8 mouse cellular contexts compared by ENCODE assay signal in the genomic region with DNA sequence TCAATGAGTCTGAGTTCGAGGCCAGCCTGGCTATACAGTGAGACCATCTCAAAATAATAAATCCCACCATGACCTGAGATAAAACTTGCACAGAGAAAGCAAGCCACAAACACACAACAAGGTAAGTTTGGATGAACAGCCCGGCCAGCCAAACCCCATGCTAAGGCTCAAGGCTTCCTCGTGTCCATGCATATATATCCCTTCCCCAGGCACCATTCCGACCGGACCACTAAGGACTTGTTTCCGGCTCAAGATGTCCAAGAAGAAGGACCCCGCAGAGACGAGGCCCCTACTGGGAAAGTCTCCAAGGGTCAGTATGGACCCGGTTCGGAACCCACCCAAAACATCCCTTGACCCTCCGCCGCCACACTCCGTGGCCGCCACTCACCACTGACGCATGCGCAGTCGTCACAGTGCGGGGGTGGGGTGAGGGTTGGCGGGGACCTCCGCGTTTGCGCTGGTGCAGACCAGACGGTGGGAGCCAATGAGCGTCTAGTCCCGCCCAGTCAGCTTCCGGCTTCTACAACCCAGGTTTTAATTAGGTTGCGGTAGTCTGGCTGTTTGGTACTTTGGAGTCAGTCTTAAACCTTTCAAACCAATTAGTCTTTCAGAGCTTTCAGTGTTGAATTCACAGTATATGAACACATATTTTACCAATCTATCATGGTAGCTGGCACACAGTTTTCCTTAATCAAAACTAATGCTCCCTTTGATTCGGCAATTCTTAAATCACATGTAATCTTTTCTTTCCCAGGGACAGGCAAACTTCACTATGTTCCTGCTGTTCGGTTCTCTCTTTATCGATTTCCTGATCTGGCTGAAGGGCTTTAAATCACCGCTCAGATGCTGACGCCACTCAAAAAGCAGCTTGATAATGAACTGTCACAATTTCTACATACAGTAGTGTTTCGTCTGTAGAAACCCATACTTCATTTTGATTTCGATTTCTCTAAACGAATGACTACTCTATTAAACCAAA. TPM values are rescaled to one million over a fixed set of nuclear protein-coding genes. Genes with fewer than 3 reads are reported as not detected.
A peak's percentile ranks its signal among the peaks of the same experiment; 100 is the strongest.
DNase-seq lines count a peak whose midpoint lies in the region; ATAC-seq and TF ChIP-seq lines count a peak whose summit lies in the region.

A gene (minus strand): TSS at position 458 of the 979 bp plus-strand sequence.

- H3K9ac ChIP-seq in forebrain, embryonic 12.5 days: peak within 1 kb of the TSS; percentile 61
- peak within 1 kb of the TSS; percentile 74 for H3K9ac ChIP-seq in heart, postnatal 0 days (replicated peaks; ENCODE audit: low read depth, low read length)
- H3K9ac ChIP-seq in liver, embryonic 16.5 days (ENCODE audit: low read depth, low read length): peak within 1 kb of the TSS; percentile 67
- H3K9ac ChIP-seq in neural tube, embryonic 13.5 days: peak within 1 kb of the TSS; percentile 82

- peaks cover 14% of the 10 kb centered on the region for H3K36me3 ChIP-seq in E14TG2a.4 (ENCODE audit: insufficient read depth, low read length)
- H3K36me3 ChIP-seq in forebrain, embryonic 12.5 days (replicated peaks): peaks cover 4% of the 10 kb centered on the region; the same call in 1 of the 2 replicates
- 0 out of 2 replicates have a peak, but pooled peaks cover 3% of the 10 kb centered on the region for H3K36me3 ChIP-seq in heart, postnatal 0 days (replicated peaks; ENCODE audit: control insufficient read depth, insufficient read depth, low read length)
- no peaks in the 10 kb centered on the region for H3K36me3 ChIP-seq in liver, embryonic 16.5 days (ENCODE audit: control insufficient read depth, insufficient read depth)
- H3K36me3 ChIP-seq in neural tube, embryonic 13.5 days: peaks cover 10% of the 10 kb centered on the region; the same call in 1 of the 2 replicates
- H3K36me3 ChIP-seq in testis, adult 2 months (ENCODE audit: control insufficient read depth, insufficient read depth, low read length): no peaks in the 10 kb centered on the region

- TF ChIP-seq EP300 in heart, postnatal 0 days (IDR thresholded peaks at IDR 0.05; ENCODE audit: low read depth): no peak

- 11% methylated on average over 35 of the region's 35 CpGs for WGBS in forebrain, embryonic 12.5 days
- 7% methylated on average over 35 of the region's 35 CpGs for whole genome bisulfite sequencing in heart, postnatal 0 days
- WGBS in liver, embryonic 16.5 days (ENCODE audit: insufficient replicate concordance): 5% methylated on average over 35 of the region's 35 CpGs
- WGBS in neural tube, embryonic 13.5 days: 10% methylated on average over 35 of the region's 35 CpGs

- peak; percentile 96; the same call in 1 of the 2 replicates for TF ChIP-seq POLR2A in testis, adult 2 months (IDR thresholded peaks at IDR 0.05; ENCODE audit: control insufficient read depth, low read depth, low read length)

- no peak for TF ChIP-seq CTCF in E14TG2a.4 (conservative IDR thresholded peaks at IDR 0.05; ENCODE audit: low read length)
- TF ChIP-seq CTCF in heart, postnatal 0 days (IDR thresholded peaks at IDR 0.05; ENCODE audit: low read depth): no peak
- TF ChIP-seq CTCF in testis, adult 2 months (IDR thresholded peaks at IDR 0.05; ENCODE audit: control insufficient read depth, insufficient read depth, insufficient replicate concordance, low read depth, low read length): no peak

- DNase-seq in c-Kit-positive CD71-positive TER-119-positive erythroid progenitor cells, embryonic 14.5 days (ENCODE audit: low spot score): peak; percentile 93
- DNase-seq in heart, postnatal 0 days (ENCODE audit: low spot score): peak; percentile 97
- peak; percentile 97 to 98 for DNase-seq in kidney, postnatal 4 days

- no peaks in the 10 kb centered on the region for H3K27me3 ChIP-seq in E14TG2a.4 (ENCODE audit: insufficient read depth, low read length)
- H3K27me3 ChIP-seq in forebrain, embryonic 12.5 days: no peaks in the 10 kb centered on the region
- no peaks in the 10 kb centered on the region for H3K27me3 ChIP-seq in heart, postnatal 0 days (ENCODE audit: control insufficient read depth, insufficient read depth, low read length)
- no peaks in the 10 kb centered on the region for H3K27me3 ChIP-seq in liver, embryonic 16.5 days (ENCODE audit: control insufficient read depth, insufficient read depth, low read depth, low read length)
- H3K27me3 ChIP-seq in neural tube, embryonic 13.5 days: no peaks in the 10 kb centered on the region
- H3K27me3 ChIP-seq in testis, adult 2 months (ENCODE audit: control insufficient read depth, insufficient read depth, low read length): no peaks in the 10 kb centered on the region

- peak; percentile 100 for ATAC-seq in forebrain, embryonic 12.5 days (ENCODE audit: low FRiP score)
- peak; percentile 100 for ATAC-seq in heart, postnatal 0 days (ENCODE audit: insufficient read depth, low read depth)
- peak; percentile 100 for ATAC-seq in liver, embryonic 16.5 days (ENCODE audit: low read depth)
- ATAC-seq in neural tube, embryonic 13.5 days (ENCODE audit: low read depth): peak; percentile 100

- peak within 1 kb of the TSS; percentile 91 for H3K4me3 ChIP-seq in E14TG2a.4 (replicated peaks; ENCODE audit: low read length)
- H3K4me3 ChIP-seq in forebrain, embryonic 12.5 days (replicated peaks): peak within 1 kb of the TSS; percentile 57
- peak within 1 kb of the TSS; percentile 82 for H3K4me3 ChIP-seq in heart, postnatal 0 days (ENCODE audit: low read depth, low read length)
- peak within 1 kb of the TSS; percentile 79 for H3K4me3 ChIP-seq in liver, embryonic 16.5 days (ENCODE audit: low read depth, low read length)
- peak within 1 kb of the TSS; percentile 69 for H3K4me3 ChIP-seq in neural tube, embryonic 13.5 days
- H3K4me3 ChIP-seq in testis, adult 2 months (ENCODE audit: control insufficient read depth, low read depth, low read length): peak within 1 kb of the TSS; percentile 86

- peak within 1 kb of the TSS; percentile 60 for H3K4me2 ChIP-seq in forebrain, embryonic 12.5 days
- H3K4me2 ChIP-seq in heart, postnatal 0 days (ENCODE audit: low read depth, low read length): peak within 1 kb of the TSS; percentile 72
- peak within 1 kb of the TSS; percentile 92 for H3K4me2 ChIP-seq in liver, embryonic 16.5 days (ENCODE audit: low read depth, low read length)
- peak within 1 kb of the TSS; percentile 62 for H3K4me2 ChIP-seq in neural tube, embryonic 13.5 days

- no peaks in the 10 kb centered on the region for H3K9me3 ChIP-seq in E14TG2a.4 (ENCODE audit: low read length)
- no peaks in the 10 kb centered on the region for H3K9me3 ChIP-seq in forebrain, embryonic 12.5 days
- H3K9me3 ChIP-seq in heart, postnatal 0 days (replicated peaks; ENCODE audit: control insufficient read depth, low read length): peaks cover 5% of the 10 kb centered on the region; the same call in 1 of the 2 replicates
- no peaks in the 10 kb centered on the region for H3K9me3 ChIP-seq in liver, embryonic 16.5 days (replicated peaks; ENCODE audit: control insufficient read depth, low read length)
- no peaks in the 10 kb centered on the region for H3K9me3 ChIP-seq in neural tube, embryonic 13.5 days

- peaks cover 47% of the 10 kb centered on the region for H3K4me1 ChIP-seq in E14TG2a.4 (replicated peaks; ENCODE audit: low read depth, low read length)
- H3K4me1 ChIP-seq in forebrain, embryonic 12.5 days: peaks cover 6% of the 10 kb centered on the region
- H3K4me1 ChIP-seq in heart, postnatal 0 days (ENCODE audit: control insufficient read depth, insufficient read depth): peaks cover 6% of the 10 kb centered on the region; the same call in 1 of the 2 replicates
- peaks cover 6% of the 10 kb centered on the region for H3K4me1 ChIP-seq in liver, embryonic 16.5 days (ENCODE audit: control insufficient read depth, low read depth, low read length)
- H3K4me1 ChIP-seq in neural tube, embryonic 13.5 days (replicated peaks): peaks cover 7% of the 10 kb centered on the region
- H3K4me1 ChIP-seq in testis, adult 2 months (ENCODE audit: control insufficient read depth, insufficient read depth, low read length): no peaks in the 10 kb centered on the region

- 0 out of 2 replicates have a peak within 1 kb of the TSS, but pooled peaks have one; percentile 21 for H3K27ac ChIP-seq in forebrain, embryonic 12.5 days
- H3K27ac ChIP-seq in heart, postnatal 0 days (ENCODE audit: low read depth): peak within 1 kb of the TSS; percentile 85
- H3K27ac ChIP-seq in liver, embryonic 16.5 days (ENCODE audit: low read length): peak within 1 kb of the TSS; percentile 71
- H3K27ac ChIP-seq in neural tube, embryonic 13.5 days (replicated peaks): peak within 1 kb of the TSS; percentile 69
- peak within 1 kb of the TSS; percentile 91 for H3K27ac ChIP-seq in testis, adult 2 months (ENCODE audit: control insufficient read depth, insufficient read depth, low read depth, low read length)

RNA-seq across cellular contexts. Expression of the gene that starts here (rescaled TPM):
- polyA plus RNA-seq in forebrain, embryonic 12.5 days (2016; fragmentation: Nextera tagmentation; extraction: Ambion mirVana): 71.6 and 77.7 TPM in 2 replicates
- total RNA-seq in heart, postnatal 0 days (2014; rRNA removed; ENCODE audit: low replicate concordance): 21.4 and 46.9 TPM in 2 replicates
- polyA plus RNA-seq in heart, postnatal 0 days (2015; fragmentation: Nextera tagmentation; extraction: Ambion mirVana): 79.3 and 88.3 TPM in 2 replicates
- 23.9 and 26.4 TPM in 2 replicates for polyA plus RNA-seq in liver, embryonic 16.5 days (2015; fragmentation: Nextera tagmentation; extraction: Ambion mirVana)
- polyA plus RNA-seq in neural tube, embryonic 13.5 days (2015; fragmentation: Nextera tagmentation; extraction: Ambion mirVana): 92.3 and 108 TPM in 2 replicates
- polyA plus RNA-seq in testis, adult 2 months (2012; rRNA removed): 12.2 and 15.9 TPM in 2 replicates

Comparison
In these comparisons a context has a peak if more than half of its experiments do, and no peak if none do; other contexts are left out.
1. Peak in every context shown above with its lines: DNase-seq, ATAC-seq, H3K4me3 ChIP-seq and H3K27ac ChIP-seq.
2. H3K27ac ChIP-seq: peak in every context shown above with its lines; median percentile 91 in testis, adult 2 months; 85 in heart, postnatal 0 days; 71 in liver, embryonic 16.5 days; 69 in neural tube, embryonic 13.5 days; 21 in forebrain, embryonic 12.5 days.